Mouse (Mus musculus): ENCODE measurements around the gene 4430402I18Rik. TPM values are rescaled to one million over a fixed set of nuclear protein-coding genes. Genes with fewer than 3 reads are reported as not detected.

4430402I18Rik gene
- polyA plus RNA-seq, 2 experiments from 2014 or later: 0.22 TPM; not detected in 1

- ATAC-seq: no peak
Observed at GRCm38 (mm10) chr19:28897497-28897896, 70.1 kb downstream of the 4430402I18Rik start.

GRCm38 (mm10) chr19:28896639-28897038 is 71.0 kb downstream of the 4430402I18Rik start:
- no peak for ATAC-seq

- no peak for ATAC-seq
Observed at GRCm38 (mm10) chr19:28891864-28892263, 75.7 kb downstream of the 4430402I18Rik start.

- no peak for ATAC-seq
Observed at GRCm38 (mm10) chr19:28891238-28891637, 76.4 kb downstream of the 4430402I18Rik start.

GRCm38 (mm10) chr19:28889251-28889650 is 78.3 kb downstream of the 4430402I18Rik start:
- no peak for ATAC-seq

GRCm38 (mm10) chr19:28888496-28888895 is 79.1 kb downstream of the 4430402I18Rik start:
- ATAC-seq: no peak

GRCm38 (mm10) chr19:28883126-28883525 is 84.5 kb downstream of the 4430402I18Rik start:
- no peak for ATAC-seq

GRCm38 (mm10) chr19:28879476-28879875 is 88.1 kb downstream of the 4430402I18Rik start:
- ATAC-seq: no peak

GRCm38 (mm10) chr19:28870351-28870750 is 97.2 kb downstream of the 4430402I18Rik start:
- ATAC-seq: no peak

- peak; percentile 28 for ATAC-seq
Observed at GRCm38 (mm10) chr19:28869251-28869855, 98.2 kb downstream of the 4430402I18Rik start.

GRCm38 (mm10) chr19:28865501-28865900 is 102.1 kb downstream of the 4430402I18Rik start:
- no peak for ATAC-seq

- no peak for ATAC-seq
Observed at GRCm38 (mm10) chr19:28864981-28865380, 102.6 kb downstream of the 4430402I18Rik start.

- no peak for ATAC-seq
Observed at GRCm38 (mm10) chr19:28863626-28864025, 104.0 kb downstream of the 4430402I18Rik start.

- no peak for ATAC-seq
Observed at GRCm38 (mm10) chr19:28860246-28860645, 107.4 kb downstream of the 4430402I18Rik start.

- ATAC-seq: no peak
Observed at GRCm38 (mm10) chr19:28854831-28855230, 112.8 kb downstream of the 4430402I18Rik start.

- ATAC-seq: no peak
Observed at GRCm38 (mm10) chr19:28852001-28852400, 115.6 kb downstream of the 4430402I18Rik start.

- ATAC-seq: no peak
Observed at GRCm38 (mm10) chr19:28850510-28850909, 117.1 kb downstream of the 4430402I18Rik start.

- ATAC-seq: no peak
Observed at GRCm38 (mm10) chr19:28844946-28845710, 122.5 kb downstream of the 4430402I18Rik start.

Other genes starting within 250 kb of the 4430402I18Rik start
- gene Slc1a1, start 132.8 kb downstream of the 4430402I18Rik start, polyA plus RNA-seq (2017; shearing (Covaris generic)): not detected
- gene Plpp6, start 3.8 kb downstream of the 4430402I18Rik start, polyA plus RNA-seq (2017; shearing (Covaris generic)): 1 to 10 TPM; 1.6 to 2.5 TPM
- gene Cdc37l1, start 22.6 kb upstream of the 4430402I18Rik start, polyA plus RNA-seq (2017; shearing (Covaris generic)): 10 to 100 TPM; 26.7 to 38.7 TPM
- gene Ak3, start 80.2 kb upstream of the 4430402I18Rik start, polyA plus RNA-seq (2017; shearing (Covaris generic)): 10 to 100 TPM; 21.3 to 23.5 TPM
- gene Rcl1, start 133.6 kb upstream of the 4430402I18Rik start, polyA plus RNA-seq (2017; shearing (Covaris generic)): 10 to 100 TPM; 23.8 to 24.0 TPM